Mouse (Mus musculus) embryonic facial prominence, embryonic 10.5 days (tissue): ENCODE data around the gene Lrmda. TPM values are rescaled to one million over a fixed set of nuclear protein-coding genes. Genes with fewer than 3 reads are reported as not detected.

Source experiments
- DNase-seq: peaks from one replicate; pipeline ENCODE4 v3.0.0-alpha.2; 2017; ENCODE audit warnings: low spot score
- H3K27ac ChIP-seq: fragments of 300-500 bp; sonication (generic); replicated peaks from 2 replicates; pipeline ENCODE4 v1.5.1; 2016; ENCODE audit warnings: mild to moderate bottlenecking
- H3K27me3 ChIP-seq: fragments of 300-500 bp; sonication (generic); replicated peaks from 2 replicates; pipeline ENCODE4 v1.6.1; 2016; ENCODE audit warnings: low read depth, mild to moderate bottlenecking; ENCODE audit not compliant: poor library complexity, severe bottlenecking
- H3K36me3 ChIP-seq: fragments of 300-500 bp; sonication (generic); replicated peaks from 2 replicates; pipeline ENCODE4 v1.6.1; 2016; ENCODE audit warnings: mild to moderate bottlenecking, moderate library complexity
- H3K4me1 ChIP-seq: fragments of 300-500 bp; sonication (generic); 2 replicates; pipeline ENCODE4 v1.6.1; 2016
- H3K4me3 ChIP-seq: fragments of 300-500 bp; sonication (generic); 2 replicates; pipeline ENCODE4 v1.5.1; 2016; ENCODE audit warnings: mild to moderate bottlenecking, moderate library complexity
- H3K9me3 ChIP-seq: fragments of 300-500 bp; sonication (generic); 2 replicates; pipeline ENCODE4 v1.6.1; 2016; ENCODE audit warnings: mild to moderate bottlenecking
- WGBS: fragments of 180-500 bp; shearing (Covaris S2); methylation state at CpG from one replicate; pipeline ENCODE4 v1.1.7; 2016; 5-methylcytosine and 5-hydroxymethylcytosine counted together
- polyA plus RNA-seq: library from polyadenylated mRNA; unstranded; fragments of >200 nt; fragmentation: Nextera tagmentation; extraction: Ambion mirVana; gene quantifications from 2 replicates; pipeline ENCODE4 v1.2.1, GENCODE M21; 2016

The Lrmda gene
- polyA plus RNA-seq, 1 experiment from 2014 or later: 0.88 TPM

DNA sequence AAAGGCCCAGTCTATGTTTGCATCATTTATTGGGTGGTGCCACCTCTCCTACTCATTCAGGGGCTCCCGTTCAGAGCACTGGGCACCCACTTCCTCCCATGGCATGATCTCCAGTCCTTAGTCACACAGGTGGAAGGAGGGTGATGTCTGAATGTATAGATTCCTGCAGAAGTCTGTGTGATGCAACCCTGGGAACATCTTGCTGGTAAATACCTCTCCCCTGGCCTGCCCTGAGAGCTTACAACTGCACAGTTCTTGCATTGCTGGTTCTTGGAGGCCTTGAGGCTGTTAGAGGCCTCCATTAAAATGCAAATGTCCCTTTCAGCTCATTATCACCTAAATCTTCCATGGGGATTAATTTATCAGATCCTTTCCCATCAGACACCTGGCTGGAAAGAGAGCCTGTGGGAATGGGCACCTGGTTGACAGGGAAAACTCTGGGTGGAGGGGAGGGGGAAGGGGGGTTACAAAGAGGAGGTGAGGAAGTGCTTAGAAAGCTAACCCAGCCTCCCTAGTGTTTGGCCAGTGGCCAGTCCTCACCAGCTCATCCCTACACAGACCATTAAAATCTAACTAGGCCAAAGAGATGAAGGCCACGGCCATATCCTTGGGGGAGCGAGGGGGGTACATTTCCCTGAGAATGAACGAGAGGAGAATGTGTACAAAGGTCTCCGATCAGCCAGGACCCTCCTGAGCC is 659.6 kb downstream of the Lrmda start:
- no peak for DNase-seq
- Histone ChIP-seq H3K36me3 (no peaks in the 10 kb centered on the region), H3K9me3 (no peaks in the 10 kb centered on the region), H3K27ac (peak overlapping the region; percentile 66; the same call in 1 of the 2 replicates), H3K27me3 (peaks cover 11% of the 10 kb centered on the region), H3K4me3 (no peak overlapping the region), H3K4me1 (peaks cover 16% of the 10 kb centered on the region)
- 70% methylated on average over 5 of the region's 5 CpGs for WGBS

DNA sequence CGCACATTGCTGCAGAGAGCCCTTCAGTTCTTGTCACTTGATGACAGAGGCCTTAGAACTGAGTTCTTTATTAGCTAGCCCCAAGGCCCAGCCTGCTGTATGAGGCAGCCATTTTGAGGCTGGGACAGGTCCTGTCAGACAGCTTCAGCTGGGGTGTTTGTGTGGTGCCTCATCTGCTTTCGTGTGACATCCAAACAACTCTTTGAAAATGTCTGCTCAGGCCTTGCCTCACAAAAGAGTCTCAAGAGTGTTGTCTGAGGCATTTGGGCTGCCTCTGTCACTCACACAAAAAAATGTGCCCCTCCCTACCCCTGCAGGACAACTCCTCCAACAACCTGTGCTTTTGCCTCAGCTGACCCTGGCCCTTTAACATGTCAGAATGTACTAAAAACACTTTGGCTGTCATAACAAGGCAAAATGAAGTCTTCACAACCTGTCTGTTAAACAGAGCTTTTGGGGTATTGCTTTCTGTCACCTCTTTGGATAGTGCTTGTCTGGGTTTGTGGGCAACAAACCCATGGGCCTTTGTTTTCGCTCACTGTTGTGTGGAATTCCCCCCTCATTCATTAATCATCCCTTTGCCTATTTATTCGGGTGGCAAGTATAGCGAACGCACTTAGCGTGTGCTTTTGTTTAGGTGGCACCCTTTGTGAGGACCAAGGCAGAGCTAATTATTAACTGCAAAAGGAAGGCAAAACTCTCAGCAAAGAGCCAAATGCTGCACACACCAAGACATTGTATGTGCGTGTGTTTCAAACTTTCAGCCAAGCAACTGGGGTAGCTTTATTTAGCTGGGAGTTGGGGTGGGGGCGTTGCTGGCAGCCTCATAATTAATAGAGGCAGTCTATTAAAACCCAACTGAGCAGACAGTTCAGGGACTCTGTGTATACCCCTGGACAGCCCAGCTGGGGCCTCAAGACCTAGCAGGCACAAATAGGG is 660.5 kb downstream of the Lrmda start:
- Histone ChIP-seq H3K4me1 (peaks cover 16% of the 10 kb centered on the region), H3K9me3 (no peaks in the 10 kb centered on the region), H3K36me3 (no peaks in the 10 kb centered on the region), H3K27me3 (peaks cover 11% of the 10 kb centered on the region), H3K4me3 (no peak overlapping the region), H3K27ac (peak overlapping the region; percentile 66; the same call in 1 of the 2 replicates)
- 65% methylated on average over 9 of the region's 9 CpGs for WGBS
- DNase-seq: peak; percentile 23

DNA sequence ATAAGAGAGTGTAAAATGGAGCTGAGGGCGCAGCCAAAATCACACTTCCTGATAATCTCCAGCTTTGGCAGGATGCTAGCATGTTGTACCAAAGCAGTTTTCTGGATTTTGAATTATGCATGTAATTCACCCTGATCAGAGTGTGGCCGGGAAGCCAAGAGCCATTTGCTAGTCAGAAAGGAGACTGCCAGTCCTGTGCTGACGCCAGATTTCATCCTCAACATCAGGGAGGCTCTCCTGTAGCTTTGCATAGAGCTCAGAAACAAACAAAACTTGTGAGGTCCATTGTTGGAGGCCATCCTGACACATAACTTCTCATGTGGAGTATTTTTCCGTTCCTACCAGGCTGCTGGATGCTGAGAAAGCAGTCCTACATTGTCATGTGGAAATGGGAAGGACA is 667.4 kb downstream of the Lrmda start:
- Histone ChIP-seq H3K27me3 (no peaks in the 10 kb centered on the region), H3K27ac (no peak overlapping the region), H3K4me3 (no peak overlapping the region), H3K9me3 (no peaks in the 10 kb centered on the region), H3K36me3 (no peaks in the 10 kb centered on the region), H3K4me1 (no peaks in the 10 kb centered on the region)
- 70% methylated on average over 4 of the region's 4 CpGs for WGBS
- no peak for DNase-seq

DNA sequence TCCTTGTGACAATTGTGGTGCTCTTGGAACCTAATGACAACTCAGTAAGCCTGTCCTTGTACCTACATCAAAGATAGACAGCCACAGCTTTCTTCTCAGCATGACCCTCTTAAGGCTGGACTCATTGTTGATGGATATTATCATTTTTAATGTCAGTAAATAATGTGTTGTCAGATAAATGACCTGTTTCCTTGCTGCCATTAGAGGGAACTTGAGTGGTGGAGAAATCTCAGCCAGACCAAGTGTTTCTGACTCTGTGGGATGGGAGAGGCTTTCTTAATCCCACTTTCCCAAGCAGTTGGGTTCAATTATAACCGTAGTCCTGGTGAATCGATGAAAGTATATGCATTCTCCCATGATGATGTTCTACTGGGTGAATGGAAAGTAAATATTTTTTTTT is 668.9 kb downstream of the Lrmda start:
- no peak overlapping the region for H3K4me3 ChIP-seq
- 95% methylated on average over 2 of the region's 2 CpGs for WGBS
- H3K27ac ChIP-seq: no peak overlapping the region
- H3K4me1 ChIP-seq: no peaks in the 10 kb centered on the region
- no peaks in the 10 kb centered on the region for H3K9me3 ChIP-seq
- H3K36me3 ChIP-seq: no peaks in the 10 kb centered on the region
- no peak for DNase-seq
- H3K27me3 ChIP-seq: no peaks in the 10 kb centered on the region

DNA sequence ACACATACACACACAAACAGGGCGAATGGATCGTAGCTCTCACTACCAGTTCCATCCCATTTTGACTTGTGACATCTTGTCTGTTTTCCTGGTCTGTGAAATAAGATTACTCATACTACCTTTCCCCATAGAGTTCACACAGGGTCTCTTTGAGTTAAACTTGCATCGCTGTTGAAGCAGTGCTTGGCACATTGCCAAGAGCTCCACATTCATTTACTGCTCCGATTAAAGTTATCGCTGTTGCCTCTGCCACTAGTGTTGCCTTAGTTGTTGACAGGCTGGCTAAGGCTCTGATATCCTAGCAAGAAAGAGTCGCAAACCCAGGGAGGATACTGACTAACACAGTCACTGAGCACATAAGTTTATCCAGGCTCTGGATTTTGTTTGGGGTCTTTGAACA is 675.9 kb downstream of the Lrmda start:
- Histone ChIP-seq H3K4me1 (peaks cover 12% of the 10 kb centered on the region), H3K4me3 (no peak overlapping the region), H3K9me3 (no peaks in the 10 kb centered on the region), H3K27me3 (no peaks in the 10 kb centered on the region), H3K27ac (no peak overlapping the region), H3K36me3 (no peaks in the 10 kb centered on the region)
- 81% methylated on average over 6 of the region's 6 CpGs for WGBS
- DNase-seq: no peak

DNA sequence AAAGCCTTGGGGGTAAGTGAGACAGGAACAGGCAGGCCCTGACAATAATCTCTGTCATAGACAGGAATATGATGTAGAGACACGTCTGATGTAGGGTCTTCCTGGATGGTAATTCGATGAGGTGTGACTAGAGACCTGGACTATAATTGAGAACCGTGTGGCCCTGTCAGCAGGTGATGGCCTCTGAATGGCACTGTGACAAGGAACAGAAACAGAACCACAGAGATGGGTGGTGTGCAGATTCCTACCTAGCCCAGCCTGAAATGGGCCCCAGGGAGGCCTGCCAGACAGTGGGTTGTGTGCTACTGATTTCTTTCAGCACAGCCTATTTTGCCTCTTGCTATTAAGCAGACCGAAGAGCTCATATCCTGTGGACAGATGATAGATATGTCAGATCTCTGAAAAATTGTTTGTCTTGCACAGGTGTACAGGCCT is 676.4 kb downstream of the Lrmda start:
- no peaks in the 10 kb centered on the region for H3K36me3 ChIP-seq
- peaks cover 12% of the 10 kb centered on the region for H3K4me1 ChIP-seq
- H3K27me3 ChIP-seq: no peaks in the 10 kb centered on the region
- H3K4me3 ChIP-seq: no peak overlapping the region
- 74% methylated on average over 4 of the region's 4 CpGs for WGBS
- H3K27ac ChIP-seq: no peak overlapping the region
- DNase-seq: peak; percentile 15
- no peaks in the 10 kb centered on the region for H3K9me3 ChIP-seq

DNA sequence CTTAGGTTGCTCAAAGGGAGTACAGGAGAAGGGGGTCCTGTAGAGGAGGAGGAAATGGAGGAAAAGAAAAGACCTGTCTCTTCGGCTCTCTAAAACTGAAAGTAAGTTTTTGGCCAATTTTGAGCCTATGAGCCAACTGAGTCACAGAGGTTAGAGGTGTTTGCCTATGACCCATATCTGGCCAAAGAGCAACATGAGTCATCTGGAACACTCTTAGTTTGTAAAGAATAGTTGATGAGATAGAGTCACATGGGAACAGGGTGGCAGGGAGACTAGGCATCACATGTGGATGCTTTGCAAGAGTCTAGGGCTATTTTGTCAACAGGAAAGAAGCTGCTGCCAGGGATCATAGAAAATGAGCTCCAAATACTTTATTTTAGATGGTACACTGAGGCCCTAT is 680.7 kb downstream of the Lrmda start:
- H3K36me3 ChIP-seq: no peaks in the 10 kb centered on the region
- peaks cover 11% of the 10 kb centered on the region for H3K4me1 ChIP-seq
- no peaks in the 10 kb centered on the region for H3K9me3 ChIP-seq
- H3K4me3 ChIP-seq: no peak overlapping the region
- WGBS: 98% methylated on average over 1 of the region's 1 CpGs
- no peak for DNase-seq
- no peak overlapping the region for H3K27ac ChIP-seq
- no peaks in the 10 kb centered on the region for H3K27me3 ChIP-seq

DNA sequence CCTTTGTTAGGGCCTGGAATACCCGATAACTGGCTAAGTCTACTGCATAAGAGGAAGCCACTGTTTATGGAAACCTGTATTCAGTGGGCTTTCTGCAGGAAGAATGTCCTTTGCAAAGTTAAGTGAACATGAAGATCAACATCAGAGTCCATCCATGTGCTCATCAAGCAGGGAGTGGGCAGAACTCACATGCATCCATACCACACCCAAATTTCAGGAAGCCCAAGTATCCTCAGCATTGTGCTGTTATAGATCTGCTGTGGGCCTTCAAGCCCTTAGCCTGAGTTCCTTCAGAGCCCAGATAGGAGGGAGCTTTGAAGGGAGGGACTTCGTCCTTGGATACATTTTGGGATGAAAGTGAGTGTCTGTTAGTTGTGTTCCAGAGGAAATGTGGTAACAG is 681.2 kb downstream of the Lrmda start:
- WGBS: 88% methylated on average over 2 of the region's 2 CpGs
- H3K36me3 ChIP-seq: no peaks in the 10 kb centered on the region
- no peak overlapping the region for H3K27ac ChIP-seq
- H3K9me3 ChIP-seq: no peaks in the 10 kb centered on the region
- DNase-seq: no peak
- no peak overlapping the region for H3K4me3 ChIP-seq
- H3K4me1 ChIP-seq: peaks cover 7% of the 10 kb centered on the region
- no peaks in the 10 kb centered on the region for H3K27me3 ChIP-seq

DNA sequence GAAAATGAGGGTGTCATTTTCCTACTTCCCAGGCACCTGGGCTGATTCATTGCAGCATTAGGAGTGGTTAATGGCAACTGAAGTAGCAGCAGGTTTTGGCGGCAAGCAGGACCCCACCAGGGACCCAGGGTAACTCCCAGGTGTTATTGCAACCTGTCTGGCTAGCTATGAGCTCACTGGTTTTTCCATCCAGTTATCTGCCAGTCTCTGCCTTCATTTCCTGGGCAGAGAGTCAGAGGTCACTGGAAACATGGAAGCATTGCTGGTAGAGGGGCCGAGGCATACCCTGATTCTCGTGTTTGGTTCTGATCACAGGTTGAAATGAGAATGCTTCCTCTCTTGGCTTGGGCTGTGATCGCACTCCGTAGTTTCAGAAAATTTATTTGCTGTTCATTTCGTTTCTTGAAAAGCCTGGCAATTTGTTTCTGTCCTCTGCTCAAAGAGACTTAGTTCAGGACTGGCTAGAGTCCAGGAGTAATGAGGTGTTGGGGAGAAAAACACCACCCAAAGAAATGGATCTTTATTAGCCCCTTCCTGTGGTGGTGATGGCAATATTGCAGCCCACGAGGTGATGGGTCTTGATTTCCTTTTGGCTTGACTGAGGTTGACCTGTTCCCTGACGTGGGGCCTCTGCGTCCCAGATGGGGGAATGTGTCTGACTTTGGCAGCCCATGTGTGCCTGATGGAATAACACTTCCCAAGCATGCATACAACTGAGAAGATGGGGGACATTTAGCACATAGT is 688.6 kb downstream of the Lrmda start:
- H3K4me3 ChIP-seq: no peak overlapping the region
- H3K27ac ChIP-seq: no peak overlapping the region
- H3K9me3 ChIP-seq: no peaks in the 10 kb centered on the region
- peaks cover 17% of the 10 kb centered on the region for H3K27me3 ChIP-seq
- no peak for DNase-seq
- peaks cover 26% of the 10 kb centered on the region for H3K4me1 ChIP-seq
- WGBS: 83% methylated on average over 9 of the region's 9 CpGs
- H3K36me3 ChIP-seq: no peaks in the 10 kb centered on the region

DNA sequence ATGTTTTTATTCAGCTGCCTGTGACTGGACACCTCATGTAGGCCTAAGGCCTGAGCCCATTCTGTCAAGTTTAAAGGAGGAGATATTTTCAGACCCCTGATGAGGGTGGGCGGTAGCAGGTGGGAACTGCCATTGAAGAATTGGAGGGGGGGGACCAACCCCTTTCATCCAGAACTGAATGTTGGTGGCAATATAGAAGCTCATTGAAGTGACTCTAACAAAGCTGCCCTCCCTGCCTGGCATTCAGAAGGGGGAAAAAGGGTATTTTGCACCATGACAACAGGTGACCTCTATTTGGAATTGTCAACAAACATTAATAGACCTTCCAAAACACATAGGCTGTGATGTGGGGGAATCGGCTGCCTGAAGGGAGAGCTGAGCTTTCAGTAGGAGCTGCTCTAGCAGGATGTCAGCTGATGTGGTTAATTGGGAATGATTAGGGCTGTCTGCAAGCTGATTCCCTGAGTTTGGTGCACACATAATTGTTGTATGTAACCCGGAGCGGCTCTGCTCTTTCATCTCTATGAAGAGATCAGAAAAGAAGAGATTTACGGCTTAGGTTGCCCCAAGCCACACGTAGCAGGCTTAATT is 690.7 kb downstream of the Lrmda start:
- no peaks in the 10 kb centered on the region for H3K9me3 ChIP-seq
- peaks cover 26% of the 10 kb centered on the region for H3K4me1 ChIP-seq
- no peak overlapping the region for H3K27ac ChIP-seq
- no peaks in the 10 kb centered on the region for H3K36me3 ChIP-seq
- peak; percentile 48 for DNase-seq
- WGBS: 36% methylated on average over 6 of the region's 6 CpGs
- peaks cover 22% of the 10 kb centered on the region for H3K27me3 ChIP-seq
- no peak overlapping the region for H3K4me3 ChIP-seq

DNA sequence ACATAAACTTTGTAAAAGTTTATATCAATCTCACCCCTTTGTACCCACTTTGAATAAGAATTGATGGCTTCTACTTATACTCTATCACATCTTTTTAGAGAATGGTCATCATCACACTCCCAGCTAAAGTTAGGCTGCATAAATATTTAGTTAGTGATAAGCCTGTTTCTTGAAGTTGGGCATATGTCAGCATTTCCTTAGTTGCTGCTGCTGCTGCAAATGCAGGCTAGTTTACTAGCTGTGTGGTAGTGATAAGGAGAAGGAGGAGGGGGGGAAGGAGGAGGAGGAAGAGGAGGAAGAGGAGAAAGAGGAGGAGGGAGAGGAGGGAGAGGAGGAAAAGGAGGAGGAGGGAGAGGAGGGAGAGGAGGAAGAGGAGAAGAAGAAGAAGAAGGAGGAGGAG is 692.9 kb downstream of the Lrmda start:
- Histone ChIP-seq H3K27me3 (peaks cover 22% of the 10 kb centered on the region), H3K9me3 (no peaks in the 10 kb centered on the region), H3K4me3 (no peak overlapping the region), H3K36me3 (no peaks in the 10 kb centered on the region), H3K4me1 (peaks cover 24% of the 10 kb centered on the region), H3K27ac (no peak overlapping the region)
- DNase-seq: no peak
